Mouse (Mus musculus): ENCODE data around the gene Sik1. TPM values are rescaled to one million over a fixed set of nuclear protein-coding genes. Genes with fewer than 3 reads are reported as not detected.

The Sik1 gene
- total and polyA plus RNA-seq, 3 experiments, result 17.1 to 56.9 (median 36.7) TPM

GRCm38 (mm10) chr17:31824812-31825211, 30.8 kb downstream of the Sik1 start:
- H3K36me3 ChIP-seq (replicated peaks in 1 of 2; ENCODE audit: control insufficient read depth in 1 of 2, insufficient read depth in 1 of 2, low read length in 1 of 2), result no peaks in the 10 kb centered on the region
- no peak overlapping the region for H3K4me3 ChIP-seq (replicated peaks in 1 of 3; ENCODE audit: low read depth in 2 of 3, low read length in 2 of 3, poor library complexity in 1 of 3)
- no peak for TF ChIP-seq CHD2 (IDR thresholded peaks at IDR 0.05; ENCODE audit: low read length)
- no peak for TF ChIP-seq USF2 (conservative IDR thresholded peaks at IDR 0.05; ENCODE audit: low read depth, low read length)
- no peak for TF ChIP-seq KAT2A (IDR thresholded peaks at IDR 0.05; ENCODE audit: insufficient replicate concordance, low read length)
- no peak for TF ChIP-seq IRF4 (IDR thresholded peaks at IDR 0.05; ENCODE audit: low read depth, low read length)
- TF ChIP-seq EP300 (IDR thresholded peaks at IDR 0.05; ENCODE audit: low read length), result no peak
- no peak for TF ChIP-seq MXI1 (IDR thresholded peaks at IDR 0.05; ENCODE audit: low read depth, low read length)
- no peak for TF ChIP-seq CTCF (conservative IDR thresholded peaks at IDR 0.05 in 1 of 2, IDR thresholded peaks at IDR 0.05 in 1 of 2; ENCODE audit: low read depth in 2 of 2, low read length in 2 of 2)
- TF ChIP-seq UBTF (IDR thresholded peaks at IDR 0.05; ENCODE audit: low read depth, low read length), result no peak
- TF ChIP-seq CHD1 (IDR thresholded peaks at IDR 0.05; ENCODE audit: low read depth, low read length), result no peak
- TF ChIP-seq MAFK (IDR thresholded peaks at IDR 0.05; ENCODE audit: insufficient replicate concordance, low read length), result no peak
- no peak for TF ChIP-seq MYC (IDR thresholded peaks at IDR 0.05; ENCODE audit: low read depth, low read length)
- TF ChIP-seq MAZ (IDR thresholded peaks at IDR 0.05; ENCODE audit: low read depth, low read length), result no peak
- TF ChIP-seq ELF1 (IDR thresholded peaks at IDR 0.05; ENCODE audit: low read depth, low read length), result no peak
- TF ChIP-seq JUND (conservative IDR thresholded peaks at IDR 0.05; ENCODE audit: low read depth, low read length), result no peak
- TF ChIP-seq ZNF384 (IDR thresholded peaks at IDR 0.05; ENCODE audit: low read depth, low read length), result no peak
- no peak for TF ChIP-seq SMC3 (IDR thresholded peaks at IDR 0.05; ENCODE audit: low read depth, low read length)
- no peak for TF ChIP-seq RAD21 (IDR thresholded peaks at IDR 0.05; ENCODE audit: low read depth, low read length)
- no peak for TF ChIP-seq MAX (IDR thresholded peaks at IDR 0.05; ENCODE audit: low read length)
- TF ChIP-seq PAX5 (IDR thresholded peaks at IDR 0.05; ENCODE audit: low read length), result no peak
- no peak for TF ChIP-seq RCOR1 (conservative IDR thresholded peaks at IDR 0.05; ENCODE audit: low read depth, low read length)
- no peak for DNase-seq (ENCODE audit: extremely low read depth)
- H3K4me1 ChIP-seq (ENCODE audit: control insufficient read depth in 1 of 2, insufficient read depth in 2 of 2), result peaks cover 63 to 70% of the 10 kb centered on the region in 2 experiments
- no peak overlapping the region for H3K27ac ChIP-seq (ENCODE audit: insufficient read depth, low read depth)
- H3K4me2 ChIP-seq (ENCODE audit: insufficient read depth, low read depth, poor library complexity, severe bottlenecking), result no peak overlapping the region
- in situ Hi-C loops (cut with MboI; ENCODE audit: low pct_ligation_motif_present, low pct_unique_long_range_greater_than_20kb, low sequenced_read_pairs) (no loop called here), dilution Hi-C loops (cut with MboI; ENCODE audit: extremely low pct_ligation_motif_present, extremely low pct_unique_long_range_greater_than_20kb, low sequenced_read_pairs) (no loop called here)
- H3K9ac ChIP-seq (ENCODE audit: insufficient read depth, low read depth), result no peak overlapping the region
- H3K79me2 ChIP-seq (replicated peaks; ENCODE audit: control insufficient read depth, extremely low read depth, insufficient read depth, poor library complexity, severe bottlenecking), result no peaks in the 10 kb centered on the region
- H3K9me3 ChIP-seq (replicated peaks; ENCODE audit: low read length), result no peaks in the 10 kb centered on the region
- H3K27me3 ChIP-seq (replicated peaks), result no peaks in the 10 kb centered on the region

DNA sequence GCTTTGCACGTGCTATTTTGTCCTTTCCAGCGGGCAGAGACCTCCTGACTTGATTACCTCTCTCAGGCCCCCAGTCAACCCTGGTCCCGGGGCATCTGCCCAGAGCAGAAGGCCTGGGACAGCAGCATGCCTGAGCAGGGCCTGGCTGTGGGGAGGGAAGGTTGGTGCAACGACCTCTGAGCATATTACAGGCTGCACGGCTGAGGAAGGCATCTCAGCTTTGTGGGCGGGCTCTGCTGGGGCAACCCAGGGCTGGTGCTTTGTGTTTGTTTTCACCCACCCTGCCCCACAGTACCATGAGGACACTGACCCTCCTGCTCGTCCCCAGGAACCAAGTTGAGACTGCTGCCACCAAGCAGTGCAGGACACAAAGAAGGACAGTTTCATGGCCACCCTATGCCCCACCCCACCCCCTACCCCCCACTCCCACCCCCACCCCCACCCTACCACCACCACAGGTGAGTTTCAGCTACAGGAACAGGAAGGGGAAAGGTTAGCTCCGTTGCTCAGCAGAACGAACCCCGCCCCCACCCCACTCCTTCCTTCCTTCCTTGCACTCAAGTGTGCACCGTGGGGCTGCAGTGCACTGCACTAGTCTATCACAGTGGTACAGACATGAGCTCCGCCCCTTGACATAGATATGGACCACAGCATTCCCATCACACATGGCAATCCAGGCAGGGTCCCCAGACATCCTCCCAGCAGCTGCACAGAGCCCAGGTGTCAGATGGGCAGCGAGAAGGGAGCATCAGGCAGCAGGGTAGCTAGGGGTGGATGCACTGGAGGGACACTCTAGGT, 34.3 kb downstream of the Sik1 start:
- H3K4me2 ChIP-seq (ENCODE audit: insufficient read depth, low read depth, poor library complexity, severe bottlenecking), result no peak overlapping the region

More for the DNA sequence above, 34.3 kb downstream of the Sik1 start:
- Histone ChIP-seq H3K4me1 (ENCODE audit: control insufficient read depth in 1 of 2, insufficient read depth in 2 of 2) (peaks cover 42 to 58% of the 10 kb centered on the region in 2 experiments), H3K27me3 (replicated peaks) (no peaks in the 10 kb centered on the region), H3K9ac (ENCODE audit: insufficient read depth, low read depth) (no peak overlapping the region), H3K9me3 (replicated peaks; ENCODE audit: low read length) (peaks cover 8% of the 10 kb centered on the region), H3K79me2 (replicated peaks; ENCODE audit: control insufficient read depth, extremely low read depth, insufficient read depth, poor library complexity, severe bottlenecking) (no peaks in the 10 kb centered on the region), H3K36me3 (replicated peaks in 1 of 2; ENCODE audit: control insufficient read depth in 1 of 2, insufficient read depth in 1 of 2, low read length in 1 of 2) (no peaks in the 10 kb centered on the region), H3K4me3 (replicated peaks in 1 of 3; ENCODE audit: low read depth in 2 of 3, low read length in 2 of 3, poor library complexity in 1 of 3) (no peak overlapping the region), H3K27ac (ENCODE audit: insufficient read depth, low read depth) (no peak overlapping the region)
- TF ChIP-seq RAD21 (IDR thresholded peaks at IDR 0.05; ENCODE audit: low read depth, low read length) (no peak), MYC (IDR thresholded peaks at IDR 0.05; ENCODE audit: low read depth, low read length) (no peak)
- in situ Hi-C loops (cut with MboI; ENCODE audit: low pct_ligation_motif_present, low pct_unique_long_range_greater_than_20kb, low sequenced_read_pairs), result no loop called here
- dilution Hi-C loops (cut with MboI; ENCODE audit: extremely low pct_ligation_motif_present, extremely low pct_unique_long_range_greater_than_20kb, low sequenced_read_pairs), result no loop called here
- no peak for DNase-seq (ENCODE audit: extremely low read depth)

All from CH12.LX (cell line).